Mouse (Mus musculus): ENCODE results near the gene Tbl1xr1. TPM values are rescaled to one million over a fixed set of nuclear protein-coding genes. Genes with fewer than 3 reads are reported as not detected.

The Tbl1xr1 gene
- polyA plus RNA-seq, 1 experiment: 82.2 TPM

DNA sequence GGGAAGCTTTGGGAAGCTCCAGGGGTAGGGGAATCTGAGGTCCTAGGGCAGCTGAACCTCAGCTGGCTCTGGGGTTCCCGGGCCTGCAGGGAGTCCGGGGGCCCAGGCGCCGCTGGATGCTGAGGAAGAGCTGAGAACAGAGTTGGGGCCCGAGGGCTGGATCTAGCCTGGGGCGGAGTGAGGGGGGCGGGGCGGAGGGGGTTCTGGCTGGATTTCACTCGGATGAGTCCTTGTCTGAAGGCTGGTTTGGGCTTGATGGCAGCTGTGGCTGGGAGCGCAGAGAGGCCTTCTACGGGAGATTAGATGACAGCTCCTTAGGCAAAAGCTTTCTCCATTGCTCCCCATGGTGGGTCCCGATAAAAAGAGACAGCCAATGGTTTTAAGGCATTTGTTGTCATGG is 145.9 kb downstream of the Tbl1xr1 start:
- TF ChIP-seq CTCF (IDR thresholded peaks at IDR 0.05; ENCODE audit: borderline replicate concordance, insufficient read depth, low read length): no peak
- Histone ChIP-seq H3K4me1 (ENCODE audit: control insufficient read depth, insufficient read depth, low read length) (no peaks in the 10 kb centered on the region), H3K27ac (ENCODE audit: insufficient read depth, low read length) (no peak overlapping the region), H3K4me3 (ENCODE audit: insufficient read depth, low read length) (no peak overlapping the region)

DNA sequence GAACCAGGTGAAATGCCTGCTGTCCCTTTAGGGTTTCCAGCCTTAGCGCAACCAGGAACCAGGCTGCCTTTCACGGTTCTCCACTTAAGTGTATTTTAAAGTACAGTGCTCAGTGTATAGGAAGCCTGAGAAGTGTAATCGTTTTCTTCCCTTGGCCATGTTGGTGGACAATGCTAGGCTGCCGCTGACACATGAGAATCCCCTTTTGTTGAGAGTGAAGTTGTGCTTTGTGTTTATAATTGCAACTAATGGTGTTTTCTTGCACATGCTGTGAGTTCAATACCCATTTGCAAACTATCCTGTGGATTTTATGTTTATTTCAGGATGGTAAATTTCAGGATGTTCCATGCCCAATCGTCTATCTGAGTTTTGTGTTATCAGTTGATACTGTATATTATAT is 146.6 kb downstream of the Tbl1xr1 start:
- no peak overlapping the region for H3K27ac ChIP-seq (ENCODE audit: insufficient read depth, low read length)
- TF ChIP-seq POLR2A (IDR thresholded peaks at IDR 0.05; ENCODE audit: low read depth, low read length): no peak
- TF ChIP-seq CTCF (IDR thresholded peaks at IDR 0.05; ENCODE audit: borderline replicate concordance, insufficient read depth, low read length): no peak

DNA sequence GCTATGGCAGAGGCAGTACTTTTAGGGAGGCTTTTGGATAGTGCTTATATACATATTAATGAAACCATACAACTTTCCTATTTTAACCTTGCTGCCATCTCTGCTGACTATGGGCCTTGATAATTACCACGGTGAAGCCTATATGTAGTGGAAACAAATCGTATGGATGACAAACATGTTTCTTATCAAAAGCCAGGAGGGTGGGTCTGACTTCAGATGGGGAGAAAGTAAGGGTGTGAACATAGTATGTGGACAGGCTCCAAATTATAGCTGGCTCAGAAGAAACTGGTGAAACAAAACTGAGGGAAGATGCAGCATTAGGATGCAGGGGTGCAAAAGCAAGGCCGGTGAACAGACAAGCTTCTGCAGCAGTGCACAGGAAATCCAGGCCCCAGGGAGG is 151.6 kb downstream of the Tbl1xr1 start:
- Histone ChIP-seq H3K4me3 (ENCODE audit: insufficient read depth, low read length) (no peak overlapping the region), H3K27ac (ENCODE audit: insufficient read depth, low read length) (no peak overlapping the region), H3K4me1 (ENCODE audit: control insufficient read depth, insufficient read depth, low read length) (no peaks in the 10 kb centered on the region)
- TF ChIP-seq POLR2A (IDR thresholded peaks at IDR 0.05; ENCODE audit: low read depth, low read length): no peak
- TF ChIP-seq CTCF (IDR thresholded peaks at IDR 0.05; ENCODE audit: borderline replicate concordance, insufficient read depth, low read length): no peak

More for the DNA sequence above, 146.6 kb downstream of the Tbl1xr1 start:
- Histone ChIP-seq H3K4me3 (ENCODE audit: insufficient read depth, low read length) (no peak overlapping the region), H3K4me1 (ENCODE audit: control insufficient read depth, insufficient read depth, low read length) (no peaks in the 10 kb centered on the region)

DNA sequence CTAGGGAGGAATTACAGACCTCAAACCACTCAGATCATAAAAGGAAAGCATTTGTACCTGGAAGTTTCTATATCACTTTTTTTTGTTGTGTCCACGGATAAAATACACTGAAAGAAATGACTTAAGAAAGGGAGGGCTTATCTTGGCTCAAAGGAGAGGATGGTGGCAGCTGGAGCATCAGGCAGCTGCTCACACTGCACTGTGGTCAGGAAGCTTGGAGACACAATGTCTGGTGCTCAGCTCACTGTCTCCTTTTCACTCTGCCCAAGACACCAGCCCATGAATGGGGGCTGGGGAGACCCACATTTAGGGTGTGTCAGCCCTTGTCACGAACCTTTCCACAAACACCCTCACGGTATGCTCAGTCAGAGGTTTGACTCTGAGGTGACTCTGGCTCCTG is 154.2 kb downstream of the Tbl1xr1 start:
- H3K27ac ChIP-seq (ENCODE audit: insufficient read depth, low read length): no peak overlapping the region
- no peak for TF ChIP-seq CTCF (IDR thresholded peaks at IDR 0.05; ENCODE audit: borderline replicate concordance, insufficient read depth, low read length)
- TF ChIP-seq POLR2A (IDR thresholded peaks at IDR 0.05; ENCODE audit: low read depth, low read length): no peak
- no peaks in the 10 kb centered on the region for H3K4me1 ChIP-seq (ENCODE audit: control insufficient read depth, insufficient read depth, low read length)
- H3K4me3 ChIP-seq (ENCODE audit: insufficient read depth, low read length): no peak overlapping the region

DNA sequence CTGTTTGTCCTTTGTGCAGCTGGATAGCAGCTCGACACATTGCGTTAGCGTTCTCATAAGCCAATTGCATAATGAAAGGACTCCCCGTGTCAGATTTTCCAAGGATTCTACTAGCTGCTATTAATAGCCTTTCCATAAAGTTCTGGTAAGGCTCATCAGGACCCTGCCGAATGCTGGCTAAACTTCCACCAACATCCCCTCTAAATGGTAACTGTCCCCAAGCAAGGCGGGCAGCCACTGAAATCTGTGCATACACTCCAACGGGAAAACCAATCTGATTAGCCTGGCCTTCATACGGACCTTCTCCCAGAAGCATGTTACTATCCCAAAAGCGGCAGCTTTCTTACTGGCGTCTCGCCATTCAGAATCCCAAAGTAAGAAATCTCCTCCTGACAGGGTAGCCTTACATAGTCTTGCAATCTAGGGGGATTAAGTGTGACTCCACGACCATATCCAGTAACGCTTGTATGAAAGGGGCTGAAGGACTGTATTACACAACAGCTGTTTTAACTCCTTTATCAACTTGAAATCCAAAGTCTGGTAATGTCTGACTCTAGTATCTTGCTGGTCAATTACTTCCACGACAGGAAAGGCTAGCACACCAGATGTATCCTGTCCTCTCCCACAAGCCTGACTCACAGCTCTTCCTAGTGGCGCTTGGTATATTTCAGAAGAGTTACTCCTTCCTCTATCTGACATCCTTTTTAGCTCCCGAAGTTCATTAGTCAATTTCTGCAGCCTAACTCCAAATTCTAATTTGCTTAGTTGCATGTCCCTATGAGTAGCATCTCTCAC is 161.9 kb downstream of the Tbl1xr1 start:
- Histone ChIP-seq H3K4me1 (ENCODE audit: control insufficient read depth, insufficient read depth, low read length) (no peaks in the 10 kb centered on the region), H3K4me3 (ENCODE audit: insufficient read depth, low read length) (no peak overlapping the region)
- TF ChIP-seq CTCF (IDR thresholded peaks at IDR 0.05; ENCODE audit: borderline replicate concordance, insufficient read depth, low read length) (no peak), POLR2A (IDR thresholded peaks at IDR 0.05; ENCODE audit: low read depth, low read length) (no peak)

More for the DNA sequence above, 161.9 kb downstream of the Tbl1xr1 start:
- no peak overlapping the region for H3K27ac ChIP-seq (ENCODE audit: insufficient read depth, low read length)
